Mouse (Mus musculus): ENCODE measurements around the gene Igsf8.
"Not testable (repeated sequence)": the region's sequence is repeated elsewhere in the genome, so short reads cannot be mapped to it uniquely, and the experiment has no call there.

Gene Igsf8

GRCm38 (mm10) chr1:172261477-172262078 is at the start of gene Igsf8:
Gene Igsf8, plus strand, starts transcription at chr1:172261641.
- DNase-seq (ENCODE audit: low read depth): no peak

DNA sequence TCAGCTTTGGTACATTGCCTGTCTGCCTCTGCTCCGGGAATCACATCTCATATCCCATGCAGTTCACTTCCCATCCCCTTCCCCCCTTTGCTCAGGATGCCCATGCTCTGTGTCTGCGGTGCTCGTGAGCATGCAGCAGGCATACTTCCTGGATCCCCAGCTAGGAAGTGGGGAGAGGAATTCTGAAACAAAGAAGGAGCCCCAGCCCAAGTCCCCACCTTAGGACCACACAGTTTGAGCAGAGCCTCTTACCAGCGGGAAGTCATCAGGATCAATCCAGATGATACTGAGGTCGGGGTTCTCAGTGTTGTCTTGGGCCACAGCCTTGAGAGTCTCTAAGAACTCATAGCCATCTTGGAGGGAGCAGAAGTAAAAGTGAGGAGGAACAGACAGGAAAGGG is 48.7 kb upstream of the Igsf8 start:
- DNase-seq (ENCODE audit: low read depth): no peak

- no peak for DNase-seq (ENCODE audit: low read depth)
These were observed 47.7 kb upstream of the Igsf8 start for GRCm38 (mm10) chr1:172213771-172214170.

DNA sequence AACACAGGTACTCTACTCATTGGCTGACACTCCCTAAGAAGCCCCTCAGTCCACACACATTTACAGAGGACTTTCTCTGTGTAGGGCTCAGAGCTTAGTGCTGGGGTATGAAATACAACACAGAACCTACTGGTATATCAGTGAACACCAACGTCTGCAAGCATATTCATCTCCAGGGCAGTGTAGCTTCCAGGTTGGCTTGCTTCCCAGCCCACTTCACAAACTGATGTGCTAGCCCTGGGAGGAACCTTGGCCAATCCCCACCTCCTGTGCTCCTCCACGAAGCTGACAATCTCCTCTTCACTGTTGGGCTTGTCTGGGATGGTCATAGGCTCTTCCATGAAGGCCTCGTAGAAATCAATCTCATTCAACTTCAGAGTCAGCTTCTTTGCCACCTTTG is 46.7 kb upstream of the Igsf8 start:
- DNase-seq (ENCODE audit: low read depth): no peak

- peak; percentile 94 for DNase-seq (ENCODE audit: low read depth)
These were observed 44.3 kb upstream of the Igsf8 start for GRCm38 (mm10) chr1:172217148-172217547.

DNA sequence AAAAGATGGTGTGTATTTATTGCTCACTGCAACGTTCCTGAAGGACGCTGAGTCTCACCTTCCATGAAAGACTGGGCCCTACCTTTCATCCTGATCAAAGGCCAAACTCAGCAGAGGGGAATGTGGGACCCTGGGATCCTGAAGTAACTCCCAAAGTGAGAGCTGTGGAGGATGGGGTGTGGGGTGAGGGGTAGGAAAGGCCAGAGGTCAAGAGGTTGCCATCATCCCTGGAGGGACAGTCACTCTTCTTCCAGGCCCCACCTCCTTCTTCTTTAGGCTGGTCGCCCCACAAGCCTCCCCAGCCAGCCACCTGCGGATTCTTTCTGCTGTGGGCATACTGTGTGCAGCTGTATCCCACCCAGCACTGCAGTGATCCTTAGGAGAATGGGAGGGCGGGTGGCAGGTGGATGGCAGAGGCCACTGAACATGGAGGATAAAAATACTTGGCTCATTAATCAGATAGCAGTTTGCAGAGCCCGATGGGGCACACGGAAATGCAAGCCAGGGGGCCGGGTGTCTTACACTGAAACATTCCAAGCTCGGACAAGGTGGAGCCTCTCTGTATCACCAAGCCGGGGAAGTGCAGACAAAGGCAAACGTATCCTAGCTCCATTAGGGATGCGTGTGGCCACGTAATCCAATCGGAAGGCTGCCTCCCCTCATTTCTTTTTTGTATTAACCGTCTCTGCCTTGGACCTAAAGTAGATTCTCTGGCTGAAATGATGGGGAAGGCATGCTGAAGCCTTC is 43.1 kb upstream of the Igsf8 start:
- DNase-seq (ENCODE audit: low read depth): no peak

GRCm38 (mm10) chr1:172219451-172220406 is 41.7 kb upstream of the Igsf8 start, which contains the start of gene Casq1:
Gene Casq1, minus strand, starts transcription at chr1:172219868.
- no peak for DNase-seq (ENCODE audit: low read depth)

DNA sequence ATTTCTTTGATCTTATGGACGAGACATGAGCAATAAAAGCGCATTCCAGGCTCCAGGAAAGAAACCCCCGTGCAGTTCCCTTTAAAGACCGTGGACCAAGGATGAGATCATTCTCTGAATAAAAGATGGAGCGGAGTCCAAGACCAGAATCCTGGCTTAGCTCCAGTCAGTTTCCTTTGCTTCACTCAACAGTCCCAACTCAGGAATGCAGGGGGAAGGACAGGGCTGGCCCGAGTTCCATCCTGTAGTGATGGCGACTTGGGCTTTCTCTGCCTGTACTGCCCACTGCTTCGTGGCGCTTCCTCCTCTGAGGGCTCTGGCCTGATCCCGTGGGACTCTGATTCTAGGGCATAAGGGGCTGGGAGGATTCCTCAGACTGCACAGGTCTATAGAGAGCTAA is 41.0 kb upstream of the Igsf8 start:
- DNase-seq (ENCODE audit: low read depth): no peak

- no peak for DNase-seq (ENCODE audit: low read depth)
These were observed 40.0 kb upstream of the Igsf8 start for GRCm38 (mm10) chr1:172221297-172222063.

- no peak for DNase-seq (ENCODE audit: low read depth)
These were observed 33.2 kb upstream of the Igsf8 start for GRCm38 (mm10) chr1:172228209-172228608.

DNA sequence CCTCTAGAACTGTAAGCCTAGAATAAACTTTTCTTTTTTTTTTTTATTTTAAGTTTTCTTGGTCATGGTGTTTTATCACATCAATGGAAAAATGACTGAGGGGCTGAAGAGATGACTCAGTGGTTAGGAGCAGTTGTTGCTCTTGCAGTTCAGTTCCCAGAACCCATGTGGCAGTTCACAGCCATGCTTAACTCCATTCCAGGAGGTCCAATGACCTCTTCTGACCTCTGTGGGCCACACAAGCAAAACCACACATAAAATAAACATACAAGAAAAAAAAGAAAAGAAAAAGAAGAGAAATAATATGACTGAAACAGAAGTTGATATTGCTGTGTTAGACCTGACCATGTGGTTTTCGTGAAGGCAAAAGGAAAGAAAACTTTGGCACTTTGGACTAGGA is 32.2 kb upstream of the Igsf8 start:
- peak; percentile 26 for DNase-seq (ENCODE audit: low read depth)

GRCm38 (mm10) chr1:172240945-172241708 is 20.3 kb upstream of the Igsf8 start:
- peak; percentile 34 for DNase-seq (ENCODE audit: low read depth)

GRCm38 (mm10) chr1:172242401-172242800 is 19.0 kb upstream of the Igsf8 start:
- no peak for DNase-seq (ENCODE audit: low read depth)

DNA sequence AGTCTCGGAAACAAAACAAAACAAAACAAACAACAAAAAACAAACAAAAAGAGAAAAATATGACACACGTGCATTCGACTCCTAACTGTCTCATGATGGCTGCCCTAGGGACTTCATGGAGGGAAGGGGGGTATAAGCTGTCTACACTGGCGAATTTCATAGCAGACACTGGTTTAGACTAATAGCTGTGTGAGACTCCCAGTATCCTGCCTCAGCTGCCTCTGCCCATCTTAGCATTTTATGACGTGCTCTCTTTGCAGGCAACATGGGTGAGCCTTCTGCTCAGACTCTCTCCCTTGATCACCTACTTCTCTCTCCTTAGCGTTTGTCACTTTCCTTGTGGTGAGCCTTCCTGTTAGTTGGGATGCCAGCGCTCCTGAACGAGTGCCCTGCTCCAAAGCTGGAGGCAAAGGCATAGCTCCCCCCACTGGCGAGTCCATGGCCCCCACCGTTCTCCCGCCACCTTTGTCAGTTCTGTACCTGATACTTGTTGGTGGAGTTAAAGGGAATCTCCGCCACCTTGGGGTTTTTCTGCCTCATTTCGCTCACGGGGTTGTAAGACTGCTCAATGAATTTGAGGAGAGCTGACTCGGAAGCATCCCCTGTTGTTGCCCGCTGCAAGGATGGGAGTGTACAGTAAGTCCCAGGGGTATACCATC is 17.8 kb upstream of the Igsf8 start:
- no peak for DNase-seq (ENCODE audit: low read depth)

DNA sequence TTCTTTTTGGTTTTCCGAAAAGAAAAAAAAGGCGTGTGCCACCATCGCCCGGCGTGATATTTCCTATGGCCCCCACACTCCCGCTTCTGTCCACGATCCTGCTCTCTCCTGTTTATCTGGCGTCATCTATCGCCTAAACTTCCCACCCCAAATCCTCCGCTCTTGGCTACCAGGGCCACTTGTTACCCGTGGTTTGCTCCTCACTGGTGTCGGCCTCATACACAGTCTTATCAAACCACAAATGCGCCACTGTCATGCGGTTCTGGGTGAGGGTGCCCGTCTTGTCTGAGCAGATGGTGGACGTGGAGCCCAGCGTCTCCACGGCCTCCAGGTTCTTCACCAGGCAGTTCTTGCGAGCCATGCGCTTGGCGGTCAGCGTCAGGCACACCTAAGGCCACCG is 16.8 kb upstream of the Igsf8 start:
- not testable (repeated sequence) for DNase-seq (ENCODE audit: low read depth)

- DNase-seq (ENCODE audit: low read depth): no peak
These were observed 14.2 kb upstream of the Igsf8 start for GRCm38 (mm10) chr1:172247216-172247615.

- peak; percentile 13 for DNase-seq (ENCODE audit: low read depth)
These were observed 13.8 kb upstream of the Igsf8 start for GRCm38 (mm10) chr1:172247679-172248078.

DNA sequence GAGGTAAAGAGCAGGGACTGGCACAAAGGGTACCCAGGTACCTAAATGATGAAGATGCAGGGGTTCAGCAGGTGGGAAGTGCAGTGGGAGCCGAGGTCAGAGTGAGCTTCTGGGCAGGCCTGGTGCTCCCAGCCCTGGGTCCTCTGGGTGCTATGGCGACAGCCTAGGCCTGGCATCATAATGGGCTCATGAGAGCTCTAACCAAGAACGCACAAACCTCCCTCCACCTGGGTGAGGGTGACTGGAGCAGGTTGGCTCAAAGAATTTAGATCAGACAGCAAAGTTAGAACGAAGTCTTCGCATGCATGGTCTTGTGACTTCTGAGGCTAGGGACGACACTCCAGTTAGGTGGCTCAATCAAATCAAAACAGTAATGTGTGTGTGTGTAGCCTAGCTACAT is 3.1 kb upstream of the Igsf8 start, which contains the start of gene Atp1a4:
Gene Atp1a4 (minus strand): TSS at position 101 of the 400 bp plus-strand sequence.
- DNase-seq (ENCODE audit: low read depth): no peak

GRCm38 (mm10) chr1:172271208-172271607 is 9.8 kb downstream of the Igsf8 start:
- no peak for DNase-seq (ENCODE audit: low read depth)

DNA sequence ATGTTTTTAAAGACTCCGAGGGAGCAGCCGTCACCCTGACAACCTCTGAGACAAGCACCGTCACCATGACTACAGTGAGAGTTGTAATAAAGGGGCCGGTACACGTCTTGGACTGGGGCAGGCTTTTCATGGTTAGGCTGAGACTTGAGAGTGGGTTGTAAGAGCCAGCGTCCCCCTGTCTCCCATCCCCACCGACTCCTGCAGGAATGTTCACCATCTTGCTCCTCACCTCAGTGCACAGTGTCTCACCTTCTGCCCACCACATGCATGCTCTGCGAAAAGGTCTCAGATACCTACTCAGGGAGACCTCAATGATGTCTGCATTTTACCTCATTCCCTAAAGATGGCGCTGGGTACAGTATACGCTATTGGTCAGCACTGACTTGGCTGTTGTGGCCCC is 10.3 kb downstream of the Igsf8 start:
- DNase-seq (ENCODE audit: low read depth): no peak
